Mouse (Mus musculus): Measurements from ENCODE around the gene Gdpd5. TPM values are rescaled to one million over a fixed set of nuclear protein-coding genes. Genes with fewer than 3 reads are reported as not detected.
"Not testable (repeated sequence)": the region's sequence is repeated elsewhere in the genome, so short reads cannot be mapped to it uniquely, and the experiment has no call there.

The Gdpd5 gene
- polyA plus RNA-seq, 1 experiment from 2014 or later, result 39.9 TPM

DNA sequence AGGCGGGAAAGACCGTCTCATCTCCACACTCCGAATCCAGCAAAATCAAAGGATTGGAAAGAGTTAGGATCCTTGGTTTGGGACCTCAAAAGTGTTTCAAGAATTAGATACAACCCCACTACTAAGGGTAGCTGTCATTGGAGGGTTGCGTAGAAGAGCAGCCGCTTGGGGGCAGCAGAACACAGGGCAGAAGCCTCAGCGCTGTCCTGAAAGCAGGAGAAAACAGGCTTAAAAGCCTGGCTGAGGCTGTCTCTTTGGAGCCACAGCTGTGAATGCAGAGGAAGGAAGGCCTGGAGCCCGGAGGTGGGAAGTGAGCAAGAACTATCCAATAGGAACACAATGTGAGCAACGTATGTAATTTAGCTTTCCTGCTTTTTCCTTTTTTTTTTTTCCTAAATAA is 119.0 kb downstream of the Gdpd5 start:
- Histone ChIP-seq H3K36me3 (ENCODE audit: control insufficient read depth, insufficient read depth, low read length) (no peaks in the 10 kb centered on the region), H3K4me3 (ENCODE audit: low read depth, low read length) (no peak overlapping the region), H3K27me3 (ENCODE audit: control insufficient read depth, insufficient read depth, low read length) (no peaks in the 10 kb centered on the region), H3K4me1 (ENCODE audit: control insufficient read depth, insufficient read depth, low read length) (no peaks in the 10 kb centered on the region), H3K9ac (ENCODE audit: low read length) (no peak overlapping the region), H3K9me3 (ENCODE audit: control insufficient read depth, low read length) (no peaks in the 10 kb centered on the region), H3K27ac (ENCODE audit: low read depth, low read length) (no peak overlapping the region), H3K4me2 (ENCODE audit: low read depth) (no peak overlapping the region)
- ATAC-seq (ENCODE audit: insufficient read depth, low FRiP score, low TSS enrichment) (no peak), DNase-seq (ENCODE audit: low spot score) (peak; percentile 87)
- 3% methylated on average over 8 of the region's 8 CpGs for WGBS

- H3K4me2 ChIP-seq (ENCODE audit: low read depth), result no peak overlapping the region
- DNase-seq (ENCODE audit: low spot score) (no peak), ATAC-seq (ENCODE audit: insufficient read depth, low FRiP score, low TSS enrichment) (no peak)
- H3K9ac ChIP-seq (ENCODE audit: low read length), result no peak overlapping the region
- H3K36me3 ChIP-seq (ENCODE audit: control insufficient read depth, insufficient read depth, low read length), result no peaks in the 10 kb centered on the region
- no peak overlapping the region for H3K4me3 ChIP-seq (ENCODE audit: low read depth, low read length)
- 25% methylated on average over 5 of the region's 5 CpGs for WGBS
- no peak overlapping the region; the same call in 1 of the 2 replicates for H3K27ac ChIP-seq (ENCODE audit: low read depth, low read length)
- no peaks in the 10 kb centered on the region for H3K27me3 ChIP-seq (ENCODE audit: control insufficient read depth, insufficient read depth, low read length)
- no peaks in the 10 kb centered on the region for H3K4me1 ChIP-seq (ENCODE audit: control insufficient read depth, insufficient read depth, low read length)
- no peaks in the 10 kb centered on the region for H3K9me3 ChIP-seq (ENCODE audit: control insufficient read depth, low read length)
These were observed 119.4 kb downstream of the Gdpd5 start for GRCm38 (mm10) chr7:99500655-99501054.

DNA sequence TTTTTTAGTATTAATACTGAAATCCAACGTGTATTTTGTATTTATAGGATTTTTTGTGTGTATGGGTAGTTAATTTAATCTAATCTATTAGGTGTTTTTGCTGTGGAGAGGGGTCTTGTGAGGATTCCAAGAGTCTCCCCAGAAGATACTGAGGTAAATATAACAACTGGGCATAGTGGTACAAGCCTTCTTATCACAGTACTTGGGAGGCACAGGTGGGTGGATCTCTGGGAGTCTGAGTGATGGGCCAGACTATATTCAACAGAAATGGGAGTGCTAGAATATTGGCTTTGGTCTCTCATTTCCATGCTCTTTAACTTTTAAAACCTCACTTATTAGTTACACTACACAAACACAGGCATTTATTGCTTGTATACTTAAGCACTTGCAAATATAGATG is 119.9 kb downstream of the Gdpd5 start:
- WGBS, result 46% methylated on average over 1 of the region's 1 CpGs
- Histone ChIP-seq H3K4me3 (ENCODE audit: low read depth, low read length) (no peak overlapping the region), H3K4me2 (ENCODE audit: low read depth) (no peak overlapping the region), H3K27ac (ENCODE audit: low read depth, low read length) (no peak overlapping the region), H3K27me3 (ENCODE audit: control insufficient read depth, insufficient read depth, low read length) (no peaks in the 10 kb centered on the region), H3K9me3 (ENCODE audit: control insufficient read depth, low read length) (no peaks in the 10 kb centered on the region), H3K9ac (ENCODE audit: low read length) (no peak overlapping the region), H3K4me1 (ENCODE audit: control insufficient read depth, insufficient read depth, low read length) (no peaks in the 10 kb centered on the region), H3K36me3 (ENCODE audit: control insufficient read depth, insufficient read depth, low read length) (no peaks in the 10 kb centered on the region)
- DNase-seq (ENCODE audit: low spot score) (no peak), ATAC-seq (ENCODE audit: insufficient read depth, low FRiP score, low TSS enrichment) (no peak)

GRCm38 (mm10) chr7:99504556-99504955 is 123.3 kb downstream of the Gdpd5 start:
- DNase-seq (ENCODE audit: low spot score), result no peak

GRCm38 (mm10) chr7:99508187-99508586 is 127.0 kb downstream of the Gdpd5 start:
- not testable (repeated sequence) for H3K27me3 ChIP-seq (ENCODE audit: control insufficient read depth, insufficient read depth, low read length); H3K4me3 ChIP-seq (ENCODE audit: low read depth, low read length); H3K36me3 ChIP-seq (ENCODE audit: control insufficient read depth, insufficient read depth, low read length); H3K4me2 ChIP-seq (ENCODE audit: low read depth); H3K9me3 ChIP-seq (ENCODE audit: control insufficient read depth, low read length); ATAC-seq (ENCODE audit: insufficient read depth, low FRiP score, low TSS enrichment); H3K27ac ChIP-seq (ENCODE audit: low read depth, low read length); H3K4me1 ChIP-seq (ENCODE audit: control insufficient read depth, insufficient read depth, low read length); H3K9ac ChIP-seq (ENCODE audit: low read length); DNase-seq (ENCODE audit: low spot score)
- WGBS, result 33% methylated on average over 2 of the region's 2 CpGs

More at GRCm38 (mm10) chr7:99504556-99504955, 123.3 kb downstream of the Gdpd5 start:
- H3K27me3 ChIP-seq (ENCODE audit: control insufficient read depth, insufficient read depth, low read length), result no peaks in the 10 kb centered on the region
- no peak for ATAC-seq (ENCODE audit: insufficient read depth, low FRiP score, low TSS enrichment)
- H3K27ac ChIP-seq (ENCODE audit: low read depth, low read length), result no peak overlapping the region
- no peak overlapping the region for H3K9ac ChIP-seq (ENCODE audit: low read length)
- no peaks in the 10 kb centered on the region for H3K4me1 ChIP-seq (ENCODE audit: control insufficient read depth, insufficient read depth, low read length)
- no peak overlapping the region for H3K4me2 ChIP-seq (ENCODE audit: low read depth)
- H3K36me3 ChIP-seq (ENCODE audit: control insufficient read depth, insufficient read depth, low read length), result no peaks in the 10 kb centered on the region
- no peak overlapping the region for H3K4me3 ChIP-seq (ENCODE audit: low read depth, low read length)
- H3K9me3 ChIP-seq (ENCODE audit: control insufficient read depth, low read length), result no peaks in the 10 kb centered on the region

DNA sequence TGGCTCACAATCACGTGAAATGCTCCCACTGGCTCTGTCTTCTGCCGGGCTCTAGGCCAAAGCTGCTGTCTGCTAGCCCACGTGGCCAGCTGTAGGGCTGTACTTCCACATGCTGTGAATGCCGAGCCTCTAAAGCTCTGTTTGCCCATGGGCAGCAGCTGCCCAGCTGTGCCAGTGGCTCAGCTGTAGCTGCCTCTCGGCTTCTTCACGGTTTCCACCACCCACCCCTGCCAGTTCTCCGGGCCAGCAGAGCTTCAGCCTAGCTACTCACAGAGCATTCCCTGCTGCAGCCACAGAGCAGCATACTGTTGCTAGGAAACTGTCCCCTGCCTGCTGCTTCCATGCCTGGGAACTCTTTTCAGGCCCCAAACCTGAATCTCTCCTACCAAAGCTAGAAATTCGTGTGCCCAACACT is 128.9 kb downstream of the Gdpd5 start:
- Histone ChIP-seq H3K9me3 (ENCODE audit: control insufficient read depth, low read length) (no peaks in the 10 kb centered on the region), H3K36me3 (ENCODE audit: control insufficient read depth, insufficient read depth, low read length) (no peaks in the 10 kb centered on the region), H3K4me3 (ENCODE audit: low read depth, low read length) (no peak overlapping the region), H3K27ac (ENCODE audit: low read depth, low read length) (no peak overlapping the region), H3K27me3 (ENCODE audit: control insufficient read depth, insufficient read depth, low read length) (no peaks in the 10 kb centered on the region), H3K9ac (ENCODE audit: low read length) (no peak overlapping the region), H3K4me2 (ENCODE audit: low read depth) (no peak overlapping the region), H3K4me1 (ENCODE audit: control insufficient read depth, insufficient read depth, low read length) (no peaks in the 10 kb centered on the region)
- ATAC-seq (ENCODE audit: insufficient read depth, low FRiP score, low TSS enrichment) (no peak), DNase-seq (ENCODE audit: low spot score) (peak; percentile 29)
- WGBS, result 12% methylated on average over 8 of the region's 8 CpGs

Other genes with a start within 250 kb of the Gdpd5 start
- gene Uvrag, start 240.3 kb upstream of the Gdpd5 start, polyA plus RNA-seq (2014; fragmentation: Nextera tagmentation; extraction: Ambion mirVana), result 11.2 and 12.0 TPM in 2 replicates
- 12.7 and 15.5 TPM in 2 replicates for gene Dgat2, start 198.7 kb upstream of the Gdpd5 start, polyA plus RNA-seq (2014; fragmentation: Nextera tagmentation; extraction: Ambion mirVana)
- gene Mogat2, start 142.8 kb upstream of the Gdpd5 start, polyA plus RNA-seq (2014; fragmentation: Nextera tagmentation; extraction: Ambion mirVana), result 10.1 and 10.3 TPM in 2 replicates
- 46.7 and 57.0 TPM in 2 replicates for gene Map6, start 114.0 kb upstream of the Gdpd5 start, polyA plus RNA-seq (2014; fragmentation: Nextera tagmentation; extraction: Ambion mirVana)
- gene Serpinh1, start 28.2 kb upstream of the Gdpd5 start, polyA plus RNA-seq (2014; fragmentation: Nextera tagmentation; extraction: Ambion mirVana), result 337 and 339 TPM in 2 replicates
- gene Klhl35, start 84.6 kb downstream of the Gdpd5 start, polyA plus RNA-seq (2014; fragmentation: Nextera tagmentation; extraction: Ambion mirVana), result 25.8 and 31.4 TPM in 2 replicates
- 687 and 719 TPM in 2 replicates for gene Rps3, start 102.3 kb downstream of the Gdpd5 start, polyA plus RNA-seq (2014; fragmentation: Nextera tagmentation; extraction: Ambion mirVana)
- 5.0 and 5.3 TPM in 2 replicates for gene Arrb1, start 154.1 kb downstream of the Gdpd5 start, polyA plus RNA-seq (2014; fragmentation: Nextera tagmentation; extraction: Ambion mirVana)
- gene Tpbgl, start 245.7 kb downstream of the Gdpd5 start, polyA plus RNA-seq (2014; fragmentation: Nextera tagmentation; extraction: Ambion mirVana), result 1.1 and 1.4 TPM in 2 replicates